In genomic region chr16:85487266-85487665, GRCm38 (mm10) we compare ENCODE assay signal across 22 mouse cellular contexts.
A peak's percentile ranks its signal among the peaks of the same experiment; 100 is the strongest.
DNase-seq lines count a peak whose midpoint lies in the region; ATAC-seq lines count a peak whose summit lies in the region.
"Had no signal": no experiment of that assay in that cellular context is flagged by ENCODE, and none has a peak within 500 bp of the region (broad histone marks: within the 10 kb centered on the region; RNA-seq: fewer than 3 reads in every experiment).

No protein-coding gene starts in this region.

- no peak for DNase-seq in frontal cortex, postnatal 25 days (ENCODE audit: low spot score in 2 of 2)
- DNase-seq in brain, adult 2 months (ENCODE audit: low read depth, low spot score), result peak; percentile 88
- peak; percentile 32 to 52 for DNase-seq in frontal cortex, postnatal 36 days (ENCODE audit: low spot score in 2 of 2)
- DNase-seq in left cerebral cortex, postnatal 36 days (ENCODE audit: low spot score in 2 of 2), result peak; percentile 17 to 30
- no peak for DNase-seq in gastrocnemius, postnatal 14 days
- no peak for DNase-seq in gastrocnemius, adult 18-20 months (ENCODE audit: low spot score)
- DNase-seq in lung, postnatal 10 days, result no peak
- DNase-seq: adrenal gland, postnatal 10 days; cerebellum, adult 11-12 months; cerebellum, postnatal 14 days; gastrocnemius, adult 2 months; heart, postnatal 10 days; kidney, adult 18-20 months; kidney, postnatal 36 days; liver; lung, adult 2 months; lung, postnatal 14 days; midbrain, embryonic 14.5 days; thymus, postnatal 14 days had no signal

- ATAC-seq in frontal cortex, adult (ENCODE audit: low TSS enrichment), result peak; percentile 99
- ATAC-seq: hindbrain, embryonic 16.5 days; Patski had no signal

- intact Hi-C loops in left cerebral cortex, postnatal 36 days (cut with DNase I), result no loop called here
- intact Hi-C loops in gastrocnemius, postnatal 14 days (cut with DNase I; ENCODE audit: low total_unique reads), result no loop called here

Comparison
In these comparisons a context has a peak if more than half of its experiments do, and no peak if none do; other contexts are left out.
1. DNase-seq: peak in brain, adult 2 months (single experiment), frontal cortex, postnatal 36 days (2 of 2) and left cerebral cortex, postnatal 36 days (2 of 2); none in frontal cortex, postnatal 25 days (0 of 2), gastrocnemius, postnatal 14 days (single experiment), gastrocnemius, adult 18-20 months (single experiment) and lung, postnatal 10 days (single experiment).